Mouse (Mus musculus) cortical plate, adult 2 months (tissue): ENCODE results near the gene Gm19426.

ENCODE experiments used
- CTCF ChIP-seq: fragments of 200-500 bp; IDR thresholded peaks from 2 replicates; pipeline ENCODE4 v1.5.1; 2011; ENCODE audit warnings: mild to moderate bottlenecking, control low read depth, low read length; ENCODE audit not compliant: insufficient read depth; ENCODE audit errors: extremely low read depth
- POLR2A ChIP-seq: fragments of 200-500 bp; IDR thresholded peaks from 2 replicates; pipeline ENCODE4 v1.6.1; 2011; ENCODE audit warnings: mild to moderate bottlenecking, low read length, control low read depth; ENCODE audit not compliant: insufficient read depth; ENCODE audit errors: extremely low read depth

DNA sequence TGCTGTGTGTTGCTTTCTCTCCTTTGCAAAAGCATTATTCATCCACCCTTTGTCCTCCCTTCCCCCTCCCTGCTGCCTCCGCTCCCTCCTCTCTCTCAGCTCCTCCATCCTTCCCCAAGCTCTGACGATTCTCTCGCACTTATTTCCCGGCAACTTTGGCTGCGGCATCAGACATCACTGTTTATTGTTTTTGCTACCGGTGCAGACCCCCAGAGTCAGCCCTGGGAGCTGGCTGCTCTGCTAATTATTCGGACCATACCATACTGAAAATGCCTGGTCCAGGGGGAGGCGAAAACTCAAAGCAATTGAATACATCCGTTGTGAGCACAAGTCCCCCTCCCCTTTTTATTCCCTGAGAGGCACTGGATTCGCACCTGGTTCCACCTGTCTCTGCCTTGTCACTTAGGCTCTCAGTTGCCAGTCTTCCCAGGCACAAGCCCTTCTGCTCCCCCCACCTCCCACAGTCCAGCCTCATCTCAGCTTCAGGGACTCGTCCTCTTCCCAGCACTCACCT, 9.0 kb downstream of the Gm19426 start:
- TF ChIP-seq CTCF, result no peak
- no peak for TF ChIP-seq POLR2A
